Mouse (Mus musculus) fat pad, adult 2 months (tissue): ENCODE data around the gene Serpine2.
A peak's percentile ranks its signal among the peaks of the same experiment; 100 is the strongest.

ENCODE experiments used
- DNase-seq: peaks from one replicate; pipeline ENCODE4 v3.0.0-alpha.2; 2011; ENCODE audit warnings: low read depth, low spot score; ENCODE audit errors: extremely low read depth

Gene Serpine2

GRCm38 (mm10) chr1:79815446-79815845, 45.5 kb downstream of the Serpine2 start:
- DNase-seq: no peak

GRCm38 (mm10) chr1:79809447-79809846, 51.5 kb downstream of the Serpine2 start:
- DNase-seq: no peak

- no peak for DNase-seq
Observed at GRCm38 (mm10) chr1:79806865-79807264, 54.1 kb downstream of the Serpine2 start.

GRCm38 (mm10) chr1:79803614-79804013, 57.4 kb downstream of the Serpine2 start:
- DNase-seq: no peak

GRCm38 (mm10) chr1:79802858-79803427, 58.0 kb downstream of the Serpine2 start:
- no peak for DNase-seq

GRCm38 (mm10) chr1:79797084-79797483, 63.9 kb downstream of the Serpine2 start:
- no peak for DNase-seq

GRCm38 (mm10) chr1:79786267-79786927, 74.6 kb downstream of the Serpine2 start:
- DNase-seq: no peak

GRCm38 (mm10) chr1:79782433-79782832, 78.5 kb downstream of the Serpine2 start:
- DNase-seq: no peak

GRCm38 (mm10) chr1:79778011-79778410, 83.0 kb downstream of the Serpine2 start:
- DNase-seq: no peak

- DNase-seq: peak; percentile 74
Observed at GRCm38 (mm10) chr1:79775927-79776458, 85.0 kb downstream of the Serpine2 start, which contains the start of the genes Mrpl44 and Wdfy1. Gene Mrpl44 (plus strand): TSS chr1:79776018. Gene Wdfy1 (minus strand): TSS chr1:79776143.

GRCm38 (mm10) chr1:79774164-79774780, 86.7 kb downstream of the Serpine2 start:
- no peak for DNase-seq

GRCm38 (mm10) chr1:79768231-79768630, 92.7 kb downstream of the Serpine2 start:
- no peak for DNase-seq

GRCm38 (mm10) chr1:79764483-79764882, 96.5 kb downstream of the Serpine2 start:
- DNase-seq: no peak

- no peak for DNase-seq
Observed at GRCm38 (mm10) chr1:79764031-79764430, 96.9 kb downstream of the Serpine2 start.

GRCm38 (mm10) chr1:79762282-79763250, 98.4 kb downstream of the Serpine2 start:
- no peak for DNase-seq

- no peak for DNase-seq
Observed at GRCm38 (mm10) chr1:79761917-79762271, 99.1 kb downstream of the Serpine2 start.

- no peak for DNase-seq
Observed at GRCm38 (mm10) chr1:79761106-79761916, 99.7 kb downstream of the Serpine2 start.

- no peak for DNase-seq
Observed at GRCm38 (mm10) chr1:79760656-79761055, 100.3 kb downstream of the Serpine2 start.

- DNase-seq: no peak
Observed at GRCm38 (mm10) chr1:79759436-79759972, 101.5 kb downstream of the Serpine2 start.

- DNase-seq: no peak
Observed at GRCm38 (mm10) chr1:79759006-79759405, 102.0 kb downstream of the Serpine2 start.
